Mouse (Mus musculus) hindbrain, postnatal 0 days (tissue): Measurements from ENCODE around the gene Zdhhc1. TPM values are rescaled to one million over a fixed set of nuclear protein-coding genes. Genes with fewer than 3 reads are reported as not detected.

Source experiments
- ATAC-seq: fragments of 200-750 bp; cut with Nextera tagmentation; 2 replicates; pipeline ENCODE4 v1.8.0; 2017; ENCODE audit warnings: mild to moderate bottlenecking, moderate TSS enrichment, moderate library complexity
- DNase-seq: peaks from one replicate; pipeline ENCODE4 v3.0.0-alpha.2; 2015; ENCODE audit warnings: low spot score
- H3K27ac ChIP-seq: fragments of 300-500 bp; sonication (generic); 2 replicates; pipeline ENCODE4 v1.5.1; 2014; ENCODE audit warnings: mild to moderate bottlenecking
- H3K27me3 ChIP-seq: fragments of 300-500 bp; sonication (generic); 2 replicates; pipeline ENCODE4 v1.6.1; 2014; ENCODE audit warnings: low read length, mixed read lengths; ENCODE audit not compliant: insufficient read depth
- H3K36me3 ChIP-seq: fragments of 300-500 bp; sonication (generic); 2 replicates; pipeline ENCODE4 v1.6.1; 2014; ENCODE audit warnings: low read length, mixed read lengths; ENCODE audit not compliant: insufficient read depth
- H3K4me1 ChIP-seq: fragments of 300-500 bp; sonication (generic); 2 replicates; pipeline ENCODE4 v1.6.1; 2014; ENCODE audit warnings: antibody characterized with exemption, low read length, mixed read lengths; ENCODE audit not compliant: insufficient read depth
- H3K4me2 ChIP-seq: fragments of 300-500 bp; sonication (generic); 2 replicates; pipeline ENCODE4 v1.6.1; 2014; ENCODE audit warnings: low read depth, mild to moderate bottlenecking, low read length, moderate library complexity, mixed read lengths
- H3K4me3 ChIP-seq: fragments of 300-500 bp; sonication (generic); 2 replicates; pipeline ENCODE4 v1.5.1; 2014; ENCODE audit warnings: low read length
- H3K9ac ChIP-seq: fragments of 300-500 bp; sonication (generic); replicated peaks from 2 replicates; pipeline ENCODE4 v1.6.1; 2014; ENCODE audit warnings: mild to moderate bottlenecking, low read length, moderate library complexity, mixed read lengths
- H3K9me3 ChIP-seq: fragments of 300-500 bp; sonication (generic); 2 replicates; pipeline ENCODE4 v1.6.1; 2016; ENCODE audit warnings: low read length, mixed read lengths
- CTCF ChIP-seq: IDR thresholded peaks from 2 replicates; pipeline ENCODE4 v1.5.1; 2016; ENCODE audit warnings: antibody characterized with exemption, control low read depth, low read depth
- WGBS: fragments of 180-500 bp; shearing (Covaris S2); extraction: QIAGEN DNeasy Blood & Tissue Kit; methylation state at CpG from one replicate; pipeline ENCODE4 v1.1.7; 2014; 5-methylcytosine and 5-hydroxymethylcytosine counted together
- polyA plus RNA-seq: library from polyadenylated mRNA; unstranded; fragments of >200 nt; fragmentation: Nextera tagmentation; extraction: Ambion mirVana; gene quantifications from 2 replicates; pipeline ENCODE4 v1.2.1, GENCODE M21; 2015
- total RNA-seq: library from RNA; depleted of rRNA; stranded (reverse); fragments of >200 nt; gene quantifications from 2 replicates; pipeline ENCODE4 v1.2.3, GENCODE M21; 2014

Zdhhc1 gene
- total and polyA plus RNA-seq, 2 experiments from 2014 or later: 31.3 to 54.2 TPM

DNA sequence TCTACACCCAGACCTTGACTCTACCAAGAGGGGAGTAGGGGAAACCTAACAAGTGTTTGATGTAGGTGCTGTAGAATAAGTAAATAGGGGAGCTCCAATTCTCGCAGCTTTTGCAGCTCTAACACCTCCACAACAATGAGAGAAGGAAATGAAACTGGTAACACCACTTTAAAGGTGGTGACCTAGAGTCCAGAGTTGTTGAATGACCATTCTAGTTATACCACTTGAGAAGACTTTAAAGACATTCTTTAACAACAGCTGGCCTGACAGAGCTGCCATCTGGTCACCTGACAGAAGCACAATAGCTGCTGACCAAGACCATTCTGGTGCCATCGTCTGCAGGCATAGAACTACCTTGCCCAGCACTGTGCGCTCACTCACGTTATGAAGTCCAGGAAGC is 42.2 kb upstream of the Zdhhc1 start:
- peaks cover 20% of the 10 kb centered on the region; the same call in 1 of the 2 replicates for H3K36me3 ChIP-seq
- H3K27ac ChIP-seq: no peak overlapping the region
- H3K27me3 ChIP-seq: no peaks in the 10 kb centered on the region
- WGBS: 88% methylated on average over 4 of the region's 4 CpGs
- no peak for TF ChIP-seq CTCF
- H3K4me1 ChIP-seq: no peaks in the 10 kb centered on the region
- H3K4me3 ChIP-seq: no peak overlapping the region
- DNase-seq (no peak), ATAC-seq (no peak)
- H3K4me2 ChIP-seq: no peak overlapping the region
- H3K9me3 ChIP-seq: no peaks in the 10 kb centered on the region
- H3K9ac ChIP-seq: no peak overlapping the region

DNA sequence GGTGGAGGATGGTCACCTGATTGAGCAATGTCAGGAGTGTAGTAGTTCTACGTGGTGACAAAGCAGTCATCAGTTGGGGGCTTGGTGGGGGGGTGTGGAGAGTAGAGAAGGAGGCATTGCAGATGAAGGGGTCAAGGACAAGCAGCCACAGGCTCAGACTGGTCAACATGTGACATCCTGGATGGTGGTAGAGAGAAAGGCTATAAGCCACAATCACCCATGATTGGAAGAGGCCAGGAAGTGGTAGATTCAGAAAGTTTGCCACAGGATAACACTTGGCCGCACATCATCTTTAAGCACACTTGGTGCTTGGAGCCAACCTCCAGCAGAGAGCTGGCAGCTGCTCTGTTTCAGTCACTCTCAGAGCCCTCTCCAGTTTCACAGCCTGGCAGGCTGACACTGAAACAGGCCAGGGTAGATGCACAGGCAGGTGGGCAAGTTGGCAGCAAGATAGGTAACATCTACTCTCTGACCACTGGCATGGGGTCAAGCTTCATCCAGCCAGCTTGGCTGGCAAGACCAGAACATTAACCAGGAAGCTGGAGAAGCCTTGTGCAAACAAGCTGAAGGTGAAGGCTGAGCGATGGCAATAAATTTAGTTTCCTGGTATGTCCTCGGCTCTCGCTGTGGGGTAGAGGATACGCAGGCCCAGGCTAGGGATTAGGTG is 40.4 kb upstream of the Zdhhc1 start:
- Histone ChIP-seq H3K9me3 (no peaks in the 10 kb centered on the region), H3K4me2 (no peak overlapping the region), H3K27me3 (no peaks in the 10 kb centered on the region), H3K4me1 (no peaks in the 10 kb centered on the region), H3K36me3 (peaks cover 20% of the 10 kb centered on the region; the same call in 1 of the 2 replicates), H3K27ac (no peak overlapping the region), H3K9ac (no peak overlapping the region), H3K4me3 (no peak overlapping the region)
- peak; percentile 37 for DNase-seq
- ATAC-seq: no peak
- no peak for TF ChIP-seq CTCF
- 70% methylated on average over 6 of the region's 6 CpGs for WGBS

DNA sequence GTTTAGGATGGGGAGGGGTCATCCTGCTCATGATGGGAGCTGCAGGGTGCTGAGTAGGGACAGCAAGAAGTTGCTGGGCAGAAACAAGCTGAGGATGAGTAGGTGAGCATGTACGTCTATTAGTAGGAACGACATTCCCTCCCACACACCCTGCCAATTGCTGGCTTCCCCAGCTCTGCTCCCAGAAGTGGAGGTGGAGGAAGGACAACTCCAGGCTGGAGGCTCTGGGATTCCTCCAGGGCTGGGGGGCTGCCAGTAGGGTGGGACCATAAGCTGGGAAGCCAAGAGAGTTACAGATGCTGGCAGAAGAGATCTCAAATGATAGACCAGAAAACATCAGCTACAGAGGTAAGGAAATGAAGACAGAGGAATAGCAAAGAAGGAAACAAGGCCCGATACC is 39.8 kb upstream of the Zdhhc1 start:
- Histone ChIP-seq H3K36me3 (peaks cover 20% of the 10 kb centered on the region; the same call in 1 of the 2 replicates), H3K9ac (no peak overlapping the region), H3K9me3 (no peaks in the 10 kb centered on the region), H3K27me3 (no peaks in the 10 kb centered on the region), H3K4me2 (no peak overlapping the region), H3K4me1 (no peaks in the 10 kb centered on the region), H3K4me3 (no peak overlapping the region), H3K27ac (no peak overlapping the region)
- ATAC-seq (no peak), DNase-seq (no peak)
- TF ChIP-seq CTCF: no peak
- 83% methylated on average over 3 of the region's 3 CpGs for WGBS

DNA sequence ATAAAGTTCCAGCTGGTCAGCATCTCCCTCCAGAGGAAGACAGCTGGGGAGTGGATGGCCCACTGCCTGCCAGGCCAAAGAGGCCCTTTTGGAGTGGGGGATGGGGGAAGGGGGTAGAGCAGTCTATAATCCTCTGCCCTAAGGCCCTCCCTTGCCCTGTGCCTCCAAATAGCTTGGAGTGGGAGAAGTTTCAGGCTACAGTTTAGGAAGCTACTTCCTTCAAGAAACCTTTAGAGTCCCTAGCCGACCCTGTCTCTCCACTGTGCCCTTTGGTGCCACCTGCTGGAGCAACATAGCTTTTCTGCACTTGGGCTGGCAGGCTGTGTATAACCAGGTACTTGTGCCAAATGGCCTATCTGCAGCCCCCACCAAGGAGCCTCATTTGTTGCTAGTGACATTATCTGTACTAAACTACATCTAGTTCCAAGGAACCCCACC is 37.2 kb upstream of the Zdhhc1 start:
- Histone ChIP-seq H3K4me1 (no peaks in the 10 kb centered on the region), H3K4me2 (no peak overlapping the region), H3K27ac (peak overlapping the region; percentile 8; the same call in 1 of the 2 replicates), H3K36me3 (peaks cover 21% of the 10 kb centered on the region), H3K4me3 (no peak overlapping the region), H3K9ac (no peak overlapping the region), H3K9me3 (no peaks in the 10 kb centered on the region), H3K27me3 (no peaks in the 10 kb centered on the region)
- WGBS: 0% methylated on average over 1 of the region's 1 CpGs
- peak; percentile 85 for DNase-seq
- peak; percentile 69 for ATAC-seq
- TF ChIP-seq CTCF: peak; percentile 85

DNA sequence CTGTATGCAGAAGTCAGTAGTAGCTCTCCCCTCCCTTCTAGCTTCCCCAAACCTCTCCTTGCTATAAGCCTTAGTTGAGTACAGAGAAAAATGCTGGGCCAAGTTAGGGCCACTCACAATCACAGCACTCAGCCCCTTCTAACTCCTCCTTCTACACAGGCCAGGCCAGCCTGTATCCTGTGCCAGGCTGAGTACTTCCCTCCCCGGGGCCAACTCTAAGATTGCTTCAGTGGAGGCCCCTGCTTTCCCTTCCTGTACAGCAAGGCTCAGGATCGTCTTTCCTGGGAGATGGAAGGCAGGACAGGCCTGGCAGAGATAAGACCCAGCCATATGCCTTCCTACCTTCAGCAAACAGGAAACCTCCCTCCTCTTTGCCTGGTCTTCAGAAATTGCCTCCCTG is 36.7 kb upstream of the Zdhhc1 start:
- Histone ChIP-seq H3K27ac (peak overlapping the region; percentile 8; the same call in 1 of the 2 replicates), H3K27me3 (no peaks in the 10 kb centered on the region), H3K4me1 (no peaks in the 10 kb centered on the region), H3K4me2 (no peak overlapping the region), H3K9me3 (no peaks in the 10 kb centered on the region), H3K9ac (no peak overlapping the region), H3K36me3 (peaks cover 22% of the 10 kb centered on the region; the same call in 1 of the 2 replicates), H3K4me3 (no peak overlapping the region)
- DNase-seq (peak; percentile 31), ATAC-seq (peak; percentile 68)
- TF ChIP-seq CTCF: no peak
- 39% methylated on average over 2 of the region's 2 CpGs for WGBS

DNA sequence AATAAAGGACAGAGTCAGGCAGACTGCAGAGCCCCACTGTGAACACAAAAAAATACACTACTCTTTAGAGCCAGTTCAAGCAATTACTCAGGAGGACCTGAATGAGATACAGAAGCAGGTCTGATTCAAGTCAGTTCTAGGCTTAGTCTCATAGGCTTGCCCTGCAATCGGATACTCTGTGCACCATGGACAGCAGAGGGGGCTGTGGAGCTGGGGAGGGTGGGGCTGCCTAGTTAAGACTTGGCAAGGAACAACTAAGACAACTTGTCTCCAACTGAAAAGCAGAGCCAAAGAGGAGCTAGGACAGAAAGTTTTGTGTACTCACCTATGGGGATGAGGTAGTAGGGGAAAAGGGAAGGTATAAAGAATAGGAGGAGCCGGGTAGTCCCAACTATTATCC is 35.1 kb upstream of the Zdhhc1 start:
- no peak overlapping the region for H3K27ac ChIP-seq
- H3K9me3 ChIP-seq: no peaks in the 10 kb centered on the region
- peak; percentile 56 for TF ChIP-seq CTCF
- no peak overlapping the region for H3K9ac ChIP-seq
- DNase-seq: peak; percentile 52
- ATAC-seq: no peak
- WGBS: 54% methylated on average over 2 of the region's 2 CpGs
- no peak overlapping the region for H3K4me2 ChIP-seq
- no peak overlapping the region for H3K4me3 ChIP-seq
- H3K4me1 ChIP-seq: no peaks in the 10 kb centered on the region
- H3K27me3 ChIP-seq: no peaks in the 10 kb centered on the region
- H3K36me3 ChIP-seq: peaks cover 21% of the 10 kb centered on the region; the same call in 1 of the 2 replicates

DNA sequence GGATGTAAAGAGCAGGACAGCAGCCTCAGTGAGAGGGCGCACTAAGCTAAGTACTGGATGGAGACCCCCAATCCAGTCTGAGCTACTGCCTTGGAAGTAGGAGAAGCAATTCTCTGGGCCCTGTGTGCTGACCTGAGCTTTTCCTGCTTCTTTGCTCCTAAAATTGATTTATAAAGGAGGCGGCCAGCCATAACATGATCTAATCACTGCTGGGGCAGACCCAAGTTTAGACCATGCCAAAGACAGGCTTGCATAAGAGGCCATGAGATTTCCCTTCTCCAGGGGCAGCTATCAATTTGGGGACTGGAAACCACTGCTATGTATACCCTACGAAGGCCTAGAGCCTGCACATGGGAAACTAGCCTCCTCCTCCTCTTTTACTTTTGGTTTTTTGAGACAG is 32.6 kb upstream of the Zdhhc1 start:
- H3K4me2 ChIP-seq: no peak overlapping the region
- H3K4me1 ChIP-seq: no peaks in the 10 kb centered on the region
- DNase-seq (no peak), ATAC-seq (no peak)
- H3K4me3 ChIP-seq: no peak overlapping the region
- TF ChIP-seq CTCF: no peak
- H3K9ac ChIP-seq: no peak overlapping the region
- no peaks in the 10 kb centered on the region for H3K9me3 ChIP-seq
- 84% methylated on average over 3 of the region's 3 CpGs for WGBS
- H3K36me3 ChIP-seq: peaks cover 13% of the 10 kb centered on the region; the same call in 1 of the 2 replicates
- H3K27me3 ChIP-seq: no peaks in the 10 kb centered on the region
- no peak overlapping the region for H3K27ac ChIP-seq
